Mouse (Mus musculus): ENCODE results near the gene Otub1. TPM values are rescaled to one million over a fixed set of nuclear protein-coding genes. Genes with fewer than 3 reads are reported as not detected.

Otub1 gene
- total RNA-seq (2012; rRNA removed) = 117 and 123 TPM in 2 replicates

- H3K9me3 ChIP-seq (ENCODE audit: control insufficient read depth, insufficient read depth, low read depth, low read length) = no peaks in the 10 kb centered on the region
- peaks cover 0 to 6% of the 10 kb centered on the region in 2 experiments; a peak in 2 of 4 replicates for H3K4me1 ChIP-seq (ENCODE audit: control insufficient read depth in 2 of 2, insufficient read depth in 2 of 2, low read length in 2 of 2, poor library complexity in 1 of 2)
- DNase-seq (ENCODE audit: low read depth, low spot score) = peak; percentile 93
- in situ Hi-C loops (cut with MboI; ENCODE audit: low sequenced_read_pairs in 2 of 2, unreplicated experiment in 2 of 2) = no loop called here
- H3K9ac ChIP-seq (ENCODE audit: insufficient read depth, low read depth, low read length, poor library complexity, severe bottlenecking) = peak within 1 kb of the TSS; percentile 99
- H3K4me3 ChIP-seq (ENCODE audit: insufficient read depth in 1 of 2, low read depth in 1 of 2, low read length in 2 of 2, poor library complexity in 1 of 2, severe bottlenecking in 1 of 2) = peak within 1 kb of the TSS; percentile 88 to 96
- H3K36me3 ChIP-seq (ENCODE audit: control insufficient read depth, insufficient read depth, low read length, poor library complexity, severe bottlenecking) = peaks cover 26% of the 10 kb centered on the region
- no peak for TF ChIP-seq ZC3H11A (IDR thresholded peaks at IDR 0.05; ENCODE audit: borderline replicate concordance, low read depth, low read length)
- TF ChIP-seq HCFC1 (IDR thresholded peaks at IDR 0.05; ENCODE audit: borderline replicate concordance, insufficient read depth, low read length) = peak; percentile 78
- TF ChIP-seq CHD2 (IDR thresholded peaks at IDR 0.05; ENCODE audit: low read depth, low read length) = peak; percentile 61; the same call in 1 of the 2 replicates
- peak within 1 kb of the TSS; percentile 96 for H3K27ac ChIP-seq (ENCODE audit: insufficient read depth, low read depth, low read length, poor library complexity, severe bottlenecking)
Measured at GRCm38 (mm10) chr19:7205753-7206736, at the start of gene Otub1. TSS of gene Otub1 (minus strand) at chr19:7206316.

DNA sequence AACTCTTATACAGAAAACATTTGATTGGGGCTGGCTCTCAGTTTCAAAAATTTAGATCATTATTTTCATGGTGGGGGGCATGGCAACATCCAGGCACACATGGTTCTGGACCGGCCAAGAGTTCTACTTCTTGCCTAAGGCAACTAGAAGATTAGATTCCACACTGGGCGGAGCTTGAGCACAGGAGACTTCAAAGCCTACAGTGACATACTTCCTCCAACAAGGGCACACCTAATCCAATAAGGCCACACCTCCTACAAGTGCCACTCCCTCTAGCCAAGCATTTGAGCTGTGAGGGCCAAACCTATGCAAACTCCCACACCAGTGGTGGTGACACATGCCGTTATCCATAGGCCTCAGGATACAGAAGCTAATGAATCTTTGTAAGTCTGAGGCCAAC lies 39.9 kb upstream of the Otub1 start:
- peak; percentile 67 for DNase-seq (ENCODE audit: low read depth, low spot score)
- Histone ChIP-seq H3K9me3 (ENCODE audit: control insufficient read depth, insufficient read depth, low read depth, low read length) (no peaks in the 10 kb centered on the region), H3K4me1 (ENCODE audit: control insufficient read depth in 2 of 2, insufficient read depth in 2 of 2, low read length in 2 of 2, poor library complexity in 1 of 2) (peaks cover 0 to 6% of the 10 kb centered on the region in 2 experiments; a peak in 2 of 4 replicates), H3K4me3 (ENCODE audit: insufficient read depth in 1 of 2, low read depth in 1 of 2, low read length in 2 of 2, poor library complexity in 1 of 2, severe bottlenecking in 1 of 2) (no peak overlapping the region), H3K9ac (ENCODE audit: insufficient read depth, low read depth, low read length, poor library complexity, severe bottlenecking) (no peak overlapping the region), H3K36me3 (ENCODE audit: control insufficient read depth, insufficient read depth, low read length, poor library complexity, severe bottlenecking) (no peaks in the 10 kb centered on the region), H3K27ac (ENCODE audit: insufficient read depth, low read depth, low read length, poor library complexity, severe bottlenecking) (no peak overlapping the region)
- in situ Hi-C loops (cut with MboI; ENCODE audit: low sequenced_read_pairs in 2 of 2, unreplicated experiment in 2 of 2) = no loop called here
- TF ChIP-seq MAFK (IDR thresholded peaks at IDR 0.05; ENCODE audit: insufficient read depth, low read depth, low read length) (no peak), HCFC1 (IDR thresholded peaks at IDR 0.05; ENCODE audit: borderline replicate concordance, insufficient read depth, low read length) (no peak), ZNF384 (IDR thresholded peaks at IDR 0.05; ENCODE audit: low read depth, low read length) (no peak), ZC3H11A (IDR thresholded peaks at IDR 0.05; ENCODE audit: borderline replicate concordance, low read depth, low read length) (no peak)

- Histone ChIP-seq H3K4me3 (ENCODE audit: insufficient read depth in 1 of 2, low read depth in 1 of 2, low read length in 2 of 2, poor library complexity in 1 of 2, severe bottlenecking in 1 of 2) (peak within 1 kb of the TSS; percentile 78 to 93), H3K36me3 (ENCODE audit: control insufficient read depth, insufficient read depth, low read length, poor library complexity, severe bottlenecking) (peaks cover 12% of the 10 kb centered on the region), H3K9me3 (ENCODE audit: control insufficient read depth, insufficient read depth, low read depth, low read length) (no peaks in the 10 kb centered on the region), H3K4me1 (ENCODE audit: control insufficient read depth in 2 of 2, insufficient read depth in 2 of 2, low read length in 2 of 2, poor library complexity in 1 of 2) (peaks cover 0 to 5% of the 10 kb centered on the region in 2 experiments; a peak in 2 of 4 replicates), H3K9ac (ENCODE audit: insufficient read depth, low read depth, low read length, poor library complexity, severe bottlenecking) (peak within 1 kb of the TSS; percentile 96), H3K27ac (ENCODE audit: insufficient read depth, low read depth, low read length, poor library complexity, severe bottlenecking) (peak within 1 kb of the TSS; percentile 86)
- DNase-seq (ENCODE audit: low read depth, low spot score) = peak; percentile 79
- TF ChIP-seq CHD2 (IDR thresholded peaks at IDR 0.05; ENCODE audit: low read depth, low read length) (no peak), ZC3H11A (IDR thresholded peaks at IDR 0.05; ENCODE audit: borderline replicate concordance, low read depth, low read length) (no peak), HCFC1 (IDR thresholded peaks at IDR 0.05; ENCODE audit: borderline replicate concordance, insufficient read depth, low read length) (peak; percentile 82), ZNF384 (IDR thresholded peaks at IDR 0.05; ENCODE audit: low read depth, low read length) (0 out of 2 replicates have a peak, but pooled peaks have one; percentile 9)
- in situ Hi-C loops (cut with MboI; ENCODE audit: low sequenced_read_pairs in 2 of 2, unreplicated experiment in 2 of 2) = no loop called here
Measured at GRCm38 (mm10) chr19:7240782-7241690, 34.9 kb upstream of the Otub1 start, which contains the start of gene Naa40. TSS of gene Naa40 (minus strand) at chr19:7241183.

GRCm38 (mm10) chr19:7240291-7240690 lies 34.2 kb upstream of the Otub1 start:
- in situ Hi-C loops (cut with MboI; ENCODE audit: low sequenced_read_pairs in 2 of 2, unreplicated experiment in 2 of 2) = no loop called here
- DNase-seq (ENCODE audit: low read depth, low spot score) = no peak
- TF ChIP-seq ZC3H11A (IDR thresholded peaks at IDR 0.05; ENCODE audit: borderline replicate concordance, low read depth, low read length) (no peak), ZNF384 (IDR thresholded peaks at IDR 0.05; ENCODE audit: low read depth, low read length) (no peak), HCFC1 (IDR thresholded peaks at IDR 0.05; ENCODE audit: borderline replicate concordance, insufficient read depth, low read length) (no peak), MAFK (IDR thresholded peaks at IDR 0.05; ENCODE audit: insufficient read depth, low read depth, low read length) (no peak), CHD2 (IDR thresholded peaks at IDR 0.05; ENCODE audit: low read depth, low read length) (no peak)

More at GRCm38 (mm10) chr19:7240291-7240690, 34.2 kb upstream of the Otub1 start:
- peaks cover 14% of the 10 kb centered on the region for H3K36me3 ChIP-seq (ENCODE audit: control insufficient read depth, insufficient read depth, low read length, poor library complexity, severe bottlenecking)
- H3K4me3 ChIP-seq (ENCODE audit: insufficient read depth in 1 of 2, low read depth in 1 of 2, low read length in 2 of 2, poor library complexity in 1 of 2, severe bottlenecking in 1 of 2) = peak overlapping the region; percentile 78 to 93
- no peaks in the 10 kb centered on the region for H3K9me3 ChIP-seq (ENCODE audit: control insufficient read depth, insufficient read depth, low read depth, low read length)
- H3K27ac ChIP-seq (ENCODE audit: insufficient read depth, low read depth, low read length, poor library complexity, severe bottlenecking) = peak overlapping the region; percentile 86
- H3K4me1 ChIP-seq (ENCODE audit: control insufficient read depth in 2 of 2, insufficient read depth in 2 of 2, low read length in 2 of 2, poor library complexity in 1 of 2) = peaks cover 0 to 5% of the 10 kb centered on the region in 2 experiments; a peak in 2 of 4 replicates
- H3K9ac ChIP-seq (ENCODE audit: insufficient read depth, low read depth, low read length, poor library complexity, severe bottlenecking) = peak overlapping the region; percentile 96
